Mouse (Mus musculus) neural tube, embryonic 13.5 days (tissue): ENCODE results near the gene Col6a1. TPM values are rescaled to one million over a fixed set of nuclear protein-coding genes. Genes with fewer than 3 reads are reported as not detected.

Experiments used
- ATAC-seq: fragments of 200-750 bp; cut with Nextera tagmentation; 2 replicates; pipeline ENCODE4 v1.8.0; 2017; ENCODE audit warnings: low read depth, mild to moderate bottlenecking, moderate TSS enrichment, moderate library complexity
- H3K27ac ChIP-seq: fragments of 300-500 bp; sonication (generic); replicated peaks from 2 replicates; pipeline ENCODE4 v1.5.1; 2015; ENCODE audit warnings: moderate library complexity, mild to moderate bottlenecking, inconsistent platforms
- H3K27me3 ChIP-seq: fragments of 300-500 bp; sonication (generic); 2 replicates; pipeline ENCODE4 v1.6.1; 2015; ENCODE audit warnings: mild to moderate bottlenecking, inconsistent platforms
- H3K36me3 ChIP-seq: fragments of 300-500 bp; sonication (generic); 2 replicates; pipeline ENCODE4 v1.6.1; 2015; ENCODE audit warnings: mild to moderate bottlenecking, inconsistent platforms
- H3K4me1 ChIP-seq: fragments of 300-500 bp; sonication (generic); replicated peaks from 2 replicates; pipeline ENCODE4 v1.6.1; 2015; ENCODE audit warnings: inconsistent platforms
- H3K4me2 ChIP-seq: fragments of 300-500 bp; sonication (generic); 2 replicates; pipeline ENCODE4 v1.6.1; 2015; ENCODE audit warnings: inconsistent platforms, mild to moderate bottlenecking, moderate library complexity
- H3K4me3 ChIP-seq: fragments of 300-500 bp; sonication (generic); 2 replicates; pipeline ENCODE4 v1.5.1; 2015; ENCODE audit warnings: mild to moderate bottlenecking, inconsistent platforms
- H3K9ac ChIP-seq: fragments of 300-500 bp; sonication (generic); 2 replicates; pipeline ENCODE4 v1.6.1; 2015; ENCODE audit warnings: moderate library complexity, mild to moderate bottlenecking, inconsistent platforms
- H3K9me3 ChIP-seq: fragments of 300-500 bp; sonication (generic); 2 replicates; pipeline ENCODE4 v1.6.1; 2016; ENCODE audit warnings: inconsistent platforms
- WGBS: fragments of 180-500 bp; shearing (Covaris S2); methylation state at CpG from one replicate; pipeline ENCODE4 v1.1.7; 2015; 5-methylcytosine and 5-hydroxymethylcytosine counted together
- polyA plus RNA-seq: library from polyadenylated mRNA; unstranded; fragments of >200 nt; fragmentation: Nextera tagmentation; extraction: Ambion mirVana; gene quantifications from 2 replicates; pipeline ENCODE4 v1.2.1, GENCODE M21; 2015

Gene Col6a1
- polyA plus RNA-seq, 1 experiment from 2014 or later: 28.1 TPM

DNA sequence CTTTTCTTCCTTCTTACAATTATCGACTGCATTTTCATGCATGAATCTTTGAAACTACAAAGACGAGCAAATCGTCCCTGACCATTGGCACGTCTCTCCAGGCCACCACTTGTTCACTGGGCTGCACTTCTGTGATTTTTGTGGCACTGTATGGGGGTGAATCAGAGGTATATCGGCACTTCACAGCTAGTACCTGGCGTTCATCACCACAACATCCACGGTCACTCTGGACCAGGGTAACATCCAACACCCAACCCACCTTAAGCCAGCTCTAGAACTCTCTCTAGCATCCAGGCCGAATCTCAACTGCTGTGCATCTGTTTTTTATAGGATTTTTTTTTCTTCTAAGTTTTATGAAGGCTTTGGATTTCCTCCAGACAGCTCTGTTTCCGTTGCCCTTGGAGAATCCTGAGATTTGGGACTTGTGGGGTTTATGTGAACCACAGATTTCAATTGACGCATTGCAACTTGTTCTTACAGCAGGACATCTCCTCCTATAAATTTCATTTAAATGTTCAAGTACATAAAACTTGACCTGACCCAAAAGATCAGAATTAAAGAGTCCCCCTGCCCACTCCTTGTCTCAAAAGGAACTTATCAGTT is 30.6 kb downstream of the Col6a1 start:
- Histone ChIP-seq H3K4me1 (no peaks in the 10 kb centered on the region), H3K9me3 (no peaks in the 10 kb centered on the region), H3K9ac (no peak overlapping the region), H3K4me2 (no peak overlapping the region), H3K36me3 (no peaks in the 10 kb centered on the region), H3K4me3 (no peak overlapping the region), H3K27me3 (no peaks in the 10 kb centered on the region), H3K27ac (no peak overlapping the region)
- WGBS: 86% methylated on average over 10 of the region's 10 CpGs
- ATAC-seq: no peak

DNA sequence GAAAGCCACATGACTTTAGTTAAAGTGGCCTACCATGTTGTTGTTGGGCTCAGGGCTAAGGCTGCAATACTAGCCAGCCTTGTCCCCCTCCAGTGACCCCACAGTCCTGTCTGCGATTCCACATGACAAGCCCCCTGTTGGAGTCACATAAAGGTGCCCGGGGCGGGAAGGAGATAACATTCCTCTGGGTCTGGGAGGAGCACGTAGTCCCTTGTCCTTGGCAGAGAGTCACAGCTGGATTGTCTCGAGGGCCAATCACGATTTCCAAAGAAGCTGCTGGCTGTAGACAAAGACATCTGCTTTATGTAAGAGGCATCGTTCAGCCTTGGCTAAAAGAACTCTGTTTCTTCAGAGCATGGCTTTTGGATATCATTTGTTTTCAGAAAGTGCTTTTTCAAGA is 31.2 kb downstream of the Col6a1 start:
- Histone ChIP-seq H3K27me3 (no peaks in the 10 kb centered on the region), H3K27ac (no peak overlapping the region), H3K9me3 (no peaks in the 10 kb centered on the region), H3K4me2 (no peak overlapping the region), H3K4me3 (no peak overlapping the region), H3K36me3 (no peaks in the 10 kb centered on the region), H3K4me1 (no peaks in the 10 kb centered on the region), H3K9ac (no peak overlapping the region)
- ATAC-seq: no peak
- 58% methylated on average over 7 of the region's 7 CpGs for WGBS

- H3K4me2 ChIP-seq: no peak overlapping the region
- H3K9me3 ChIP-seq: no peaks in the 10 kb centered on the region
- H3K4me1 ChIP-seq: no peaks in the 10 kb centered on the region
- ATAC-seq: no peak
- H3K9ac ChIP-seq: no peak overlapping the region
- WGBS: 84% methylated on average over 2 of the region's 2 CpGs
- no peak overlapping the region for H3K27ac ChIP-seq
- no peaks in the 10 kb centered on the region for H3K36me3 ChIP-seq
- no peak overlapping the region for H3K4me3 ChIP-seq
- no peaks in the 10 kb centered on the region for H3K27me3 ChIP-seq
Measured at GRCm38 (mm10) chr10:76693446-76693845, 32.5 kb downstream of the Col6a1 start.

DNA sequence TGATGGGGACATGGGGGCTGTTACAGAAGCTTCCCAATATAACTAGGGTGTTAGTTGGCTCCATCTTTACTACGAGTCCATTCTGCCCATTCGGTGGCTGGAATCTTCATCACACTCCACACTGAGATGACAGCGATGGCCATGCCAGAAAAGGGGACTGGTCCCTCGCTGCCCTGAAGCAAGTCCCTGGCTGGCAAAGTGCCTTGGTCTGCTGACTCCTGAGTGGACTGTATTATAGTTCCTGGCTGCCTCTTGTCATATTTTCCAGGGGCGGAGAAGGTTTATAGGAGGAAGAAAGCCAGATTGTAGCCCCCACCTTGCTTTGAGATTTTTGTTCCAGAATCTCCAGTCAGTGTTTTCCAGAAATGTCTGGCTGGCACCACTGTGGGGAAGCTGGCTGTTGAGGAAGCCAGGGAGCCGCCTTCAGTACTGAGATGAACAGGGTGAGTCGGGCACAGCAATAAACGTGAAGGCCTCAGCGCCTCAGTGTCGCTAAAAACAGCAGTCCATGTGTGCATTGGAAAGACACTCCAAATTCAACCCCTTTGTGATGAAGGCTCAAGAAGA is 40.4 kb downstream of the Col6a1 start:
- peaks cover 7% of the 10 kb centered on the region; the same call in 1 of the 2 replicates for H3K4me1 ChIP-seq
- no peaks in the 10 kb centered on the region for H3K9me3 ChIP-seq
- no peak overlapping the region for H3K9ac ChIP-seq
- no peak for ATAC-seq
- no peaks in the 10 kb centered on the region for H3K27me3 ChIP-seq
- 94% methylated on average over 10 of the region's 10 CpGs for WGBS
- no peak overlapping the region for H3K4me3 ChIP-seq
- no peak overlapping the region for H3K27ac ChIP-seq
- H3K4me2 ChIP-seq: no peak overlapping the region
- no peaks in the 10 kb centered on the region for H3K36me3 ChIP-seq

DNA sequence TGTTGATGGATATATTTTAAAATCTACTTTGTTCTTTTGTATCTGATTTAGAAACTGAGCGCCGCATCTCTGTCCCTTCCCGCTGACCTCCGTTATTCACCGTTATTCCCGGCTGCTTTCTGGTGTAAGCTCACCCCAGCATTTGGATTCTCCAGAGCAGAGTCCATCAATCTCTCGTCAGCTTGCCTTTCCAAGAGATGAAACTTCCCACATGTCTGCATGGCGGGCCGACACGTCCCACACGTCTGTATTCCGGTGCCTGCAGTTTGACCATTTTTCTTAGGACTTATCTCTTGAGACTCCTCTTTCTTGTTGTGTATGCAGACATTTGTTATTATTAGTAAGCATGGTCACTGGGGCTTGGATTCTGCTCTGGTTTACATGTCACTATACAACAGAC is 42.0 kb downstream of the Col6a1 start:
- H3K9ac ChIP-seq: no peak overlapping the region
- no peak overlapping the region for H3K4me3 ChIP-seq
- no peaks in the 10 kb centered on the region for H3K9me3 ChIP-seq
- H3K27me3 ChIP-seq: no peaks in the 10 kb centered on the region
- no peak for ATAC-seq
- WGBS: 52% methylated on average over 12 of the region's 12 CpGs
- no peaks in the 10 kb centered on the region for H3K36me3 ChIP-seq
- H3K4me2 ChIP-seq: no peak overlapping the region
- H3K27ac ChIP-seq: no peak overlapping the region
- peaks cover 7% of the 10 kb centered on the region; the same call in 1 of the 2 replicates for H3K4me1 ChIP-seq

DNA sequence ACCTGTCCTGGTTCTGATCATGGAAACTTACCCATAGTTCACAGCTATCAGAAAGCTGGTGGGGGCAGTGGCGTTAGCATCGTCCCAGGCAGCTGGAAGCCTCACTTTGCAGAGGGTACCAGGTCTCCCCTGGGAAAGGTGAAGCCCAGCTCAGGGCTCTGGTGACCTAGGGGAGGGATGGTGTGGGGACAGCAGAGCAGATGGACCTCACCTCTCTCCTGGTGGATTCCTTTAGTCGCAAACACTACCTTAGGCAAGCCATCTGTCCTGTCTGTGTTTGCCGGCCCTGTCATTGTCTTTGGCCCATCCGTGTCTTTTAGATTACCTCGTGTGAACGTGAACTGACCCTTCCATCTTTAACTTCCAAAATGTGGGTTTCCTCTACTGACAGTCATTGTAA is 42.5 kb downstream of the Col6a1 start:
- Histone ChIP-seq H3K27ac (no peak overlapping the region), H3K4me2 (no peak overlapping the region), H3K9me3 (no peaks in the 10 kb centered on the region), H3K36me3 (no peaks in the 10 kb centered on the region), H3K4me1 (peaks cover 7% of the 10 kb centered on the region; the same call in 1 of the 2 replicates), H3K4me3 (no peak overlapping the region), H3K27me3 (no peaks in the 10 kb centered on the region), H3K9ac (no peak overlapping the region)
- WGBS: 55% methylated on average over 7 of the region's 7 CpGs
- ATAC-seq: no peak

DNA sequence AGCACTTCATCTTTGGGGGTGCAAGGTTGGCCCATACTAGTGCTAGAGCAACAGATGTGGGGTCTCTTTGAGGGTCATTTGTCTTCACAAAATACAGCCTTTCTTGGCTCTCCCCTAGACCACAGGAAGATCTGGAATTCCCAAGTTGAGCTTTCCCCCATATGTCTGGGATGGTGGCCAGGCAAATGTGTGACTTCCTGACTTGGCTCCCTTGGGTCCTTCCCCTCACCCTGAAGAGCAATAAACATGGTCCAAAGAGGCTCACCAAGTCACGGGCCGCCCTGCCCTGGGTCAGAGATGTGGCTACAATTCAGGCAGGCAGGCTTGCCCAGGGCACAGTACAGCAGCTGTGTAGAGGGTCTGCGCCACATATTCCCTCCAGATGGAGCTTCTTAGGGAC is 44.1 kb downstream of the Col6a1 start:
- no peak overlapping the region for H3K4me2 ChIP-seq
- no peak overlapping the region for H3K27ac ChIP-seq
- H3K27me3 ChIP-seq: no peaks in the 10 kb centered on the region
- no peaks in the 10 kb centered on the region for H3K36me3 ChIP-seq
- no peak for ATAC-seq
- peaks cover 7% of the 10 kb centered on the region; the same call in 1 of the 2 replicates for H3K4me1 ChIP-seq
- H3K9me3 ChIP-seq: no peaks in the 10 kb centered on the region
- 79% methylated on average over 3 of the region's 3 CpGs for WGBS
- no peak overlapping the region for H3K4me3 ChIP-seq
- H3K9ac ChIP-seq: no peak overlapping the region

DNA sequence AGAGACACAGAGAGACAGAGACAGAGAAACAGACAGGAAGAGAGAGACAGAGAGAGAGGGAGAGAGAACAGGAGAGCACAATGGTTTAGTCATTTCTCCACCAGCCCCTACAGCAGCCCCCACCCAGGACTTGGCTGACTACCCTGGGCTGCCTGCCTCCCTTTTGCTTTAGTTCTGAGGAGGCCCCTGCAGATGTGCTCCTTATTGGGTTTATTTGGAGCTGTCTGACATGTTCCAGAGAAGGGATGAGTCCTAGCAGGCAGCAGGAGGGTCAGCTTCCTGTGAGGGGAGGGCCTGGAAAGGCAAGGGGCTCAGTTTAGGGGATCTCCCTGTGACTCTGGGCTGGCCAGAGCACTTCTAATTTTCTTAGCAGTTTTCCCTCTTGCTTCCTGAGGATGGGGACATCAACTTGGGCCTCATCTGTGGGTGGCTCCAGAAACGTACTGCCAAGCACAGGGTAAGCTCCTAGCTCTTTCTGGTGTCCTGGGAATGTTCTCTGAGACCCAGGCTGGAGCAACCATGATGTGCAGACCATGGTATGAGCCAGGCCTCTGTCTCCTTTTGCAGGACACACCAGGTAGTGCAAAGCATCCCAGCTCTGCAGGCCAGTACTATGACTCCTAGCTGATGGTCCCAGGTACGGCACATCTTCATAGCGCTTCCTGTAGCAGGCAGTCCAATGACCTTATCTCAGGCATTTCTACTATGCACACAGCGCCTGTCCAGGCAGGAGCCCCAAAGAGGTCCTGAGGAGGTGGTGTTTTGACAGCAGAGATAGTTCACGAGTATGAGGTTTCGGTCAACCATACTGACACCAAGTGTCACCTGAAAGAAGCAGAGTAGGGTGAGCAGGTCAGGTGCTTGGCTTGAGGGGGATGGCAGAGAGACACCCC is 45.0 kb downstream of the Col6a1 start:
- H3K36me3 ChIP-seq: no peaks in the 10 kb centered on the region
- no peak overlapping the region for H3K4me2 ChIP-seq
- H3K27me3 ChIP-seq: no peaks in the 10 kb centered on the region
- no peak overlapping the region for H3K4me3 ChIP-seq
- H3K27ac ChIP-seq: no peak overlapping the region
- H3K4me1 ChIP-seq: peaks cover 7% of the 10 kb centered on the region; the same call in 1 of the 2 replicates
- H3K9ac ChIP-seq: no peak overlapping the region
- WGBS: 94% methylated on average over 6 of the region's 6 CpGs
- no peaks in the 10 kb centered on the region for H3K9me3 ChIP-seq
- ATAC-seq: no peak

GRCm38 (mm10) chr10:76678122-76678521 is 47.8 kb downstream of the Col6a1 start:
- 74% methylated on average over 7 of the region's 7 CpGs for WGBS
- no peak overlapping the region for H3K4me2 ChIP-seq

DNA sequence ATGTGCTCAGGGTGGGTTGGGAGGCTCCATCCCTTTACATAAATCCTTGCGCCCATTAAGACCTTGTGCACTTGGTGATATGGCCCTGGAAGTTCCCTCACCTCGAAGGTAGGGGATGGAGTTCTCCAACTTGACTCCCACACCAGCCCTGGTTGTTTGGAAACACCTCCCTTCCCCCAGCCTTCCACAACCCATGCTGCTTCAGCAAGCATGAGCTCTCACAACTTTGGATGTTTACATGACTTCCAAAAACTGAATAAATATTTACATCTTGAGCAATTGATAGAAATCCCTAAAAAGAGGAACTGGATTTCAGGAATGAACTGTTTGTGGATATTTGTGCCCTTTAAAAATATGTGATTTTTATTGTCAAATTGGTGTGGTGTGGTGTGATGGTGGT is 50.7 kb downstream of the Col6a1 start:
- H3K4me2 ChIP-seq: no peak overlapping the region
- no peaks in the 10 kb centered on the region for H3K4me1 ChIP-seq
- H3K9me3 ChIP-seq: no peaks in the 10 kb centered on the region
- H3K36me3 ChIP-seq: no peaks in the 10 kb centered on the region
- no peak overlapping the region for H3K9ac ChIP-seq
- H3K4me3 ChIP-seq: no peak overlapping the region
- ATAC-seq: no peak
- WGBS: 91% methylated on average over 2 of the region's 2 CpGs
- H3K27me3 ChIP-seq: no peaks in the 10 kb centered on the region
- H3K27ac ChIP-seq: no peak overlapping the region

More at GRCm38 (mm10) chr10:76678122-76678521, 47.8 kb downstream of the Col6a1 start:
- ATAC-seq: no peak
- H3K9ac ChIP-seq: no peak overlapping the region
- H3K36me3 ChIP-seq: no peaks in the 10 kb centered on the region
- H3K9me3 ChIP-seq: no peaks in the 10 kb centered on the region
- H3K27ac ChIP-seq: no peak overlapping the region
- no peaks in the 10 kb centered on the region for H3K4me1 ChIP-seq
- no peak overlapping the region for H3K4me3 ChIP-seq
- no peaks in the 10 kb centered on the region for H3K27me3 ChIP-seq

DNA sequence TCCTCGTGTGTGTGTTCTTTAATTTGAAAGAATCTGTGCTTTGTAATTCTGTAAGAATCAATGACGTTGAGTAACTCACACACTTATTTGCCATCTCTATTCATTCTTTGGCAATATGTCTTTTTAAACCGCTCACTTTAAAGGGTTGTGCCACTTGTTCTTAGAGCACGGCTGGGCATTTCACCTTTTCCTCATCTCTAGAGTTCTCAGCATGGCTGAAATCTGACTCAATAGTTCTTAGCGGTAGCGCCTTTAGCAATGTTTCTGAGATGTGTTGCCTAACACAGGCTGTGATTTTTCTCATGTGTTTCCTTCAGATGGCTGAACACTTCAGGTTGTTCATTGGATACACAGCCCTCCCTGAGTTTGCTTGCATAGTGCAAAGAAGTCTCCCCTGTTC is 51.4 kb downstream of the Col6a1 start:
- no peak for ATAC-seq
- no peak overlapping the region for H3K4me3 ChIP-seq
- no peak overlapping the region for H3K9ac ChIP-seq
- H3K27me3 ChIP-seq: no peaks in the 10 kb centered on the region
- no peaks in the 10 kb centered on the region for H3K36me3 ChIP-seq
- H3K9me3 ChIP-seq: no peaks in the 10 kb centered on the region
- no peak overlapping the region for H3K27ac ChIP-seq
- no peak overlapping the region for H3K4me2 ChIP-seq
- H3K4me1 ChIP-seq: no peaks in the 10 kb centered on the region
- 82% methylated on average over 6 of the region's 6 CpGs for WGBS

DNA sequence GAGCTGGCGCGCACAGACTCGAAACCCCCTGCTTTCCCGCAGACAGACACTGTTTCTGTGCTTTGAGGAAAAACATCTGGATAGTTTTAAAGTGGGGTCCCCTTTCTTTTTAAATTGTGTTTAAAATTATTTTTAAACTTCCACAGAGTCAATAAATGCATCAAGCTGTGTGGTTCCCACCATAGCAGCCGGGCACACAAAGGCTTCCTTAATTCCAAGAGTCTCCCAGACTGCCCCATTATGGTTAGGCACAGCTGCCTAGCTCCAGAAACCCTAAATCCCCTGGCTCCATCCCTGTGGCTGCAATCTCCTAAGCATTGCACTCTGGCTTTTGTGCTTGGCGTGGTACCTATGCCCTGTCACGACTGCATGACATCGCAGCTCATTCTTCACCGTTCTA is 54.0 kb downstream of the Col6a1 start:
- no peaks in the 10 kb centered on the region for H3K4me1 ChIP-seq
- H3K27ac ChIP-seq: no peak overlapping the region
- no peaks in the 10 kb centered on the region for H3K36me3 ChIP-seq
- no peak overlapping the region for H3K9ac ChIP-seq
- no peaks in the 10 kb centered on the region for H3K9me3 ChIP-seq
- H3K4me3 ChIP-seq: no peak overlapping the region
- no peak overlapping the region for H3K4me2 ChIP-seq
- no peaks in the 10 kb centered on the region for H3K27me3 ChIP-seq
- ATAC-seq: no peak
- 87% methylated on average over 9 of the region's 9 CpGs for WGBS
